Mouse (Mus musculus) C2C12 (cell line): ENCODE data around the gene H2-Aa.

Experiments
- CEBPB ChIP-seq: IDR thresholded peaks from one replicate; pipeline ENCODE4 v1.6.1; 2011; ENCODE audit warnings: low read depth, mild to moderate bottlenecking, control low read depth, moderate library complexity
- CTCF ChIP-seq: IDR thresholded peaks from one replicate; pipeline ENCODE4 v1.5.1; 2011; ENCODE audit not compliant: control insufficient read depth, insufficient read depth, insufficient read length
- FOSL1 ChIP-seq: IDR thresholded peaks from one replicate; pipeline ENCODE4 v1.8.0; 2011; ENCODE audit warnings: mild to moderate bottlenecking, low read length; ENCODE audit not compliant: poor library complexity, insufficient read depth, severe bottlenecking
- MAX ChIP-seq: IDR thresholded peaks from one replicate; pipeline ENCODE4 v1.6.1; 2011; ENCODE audit warnings: mild to moderate bottlenecking, control low read depth
- MYOD1 ChIP-seq: IDR thresholded peaks from one replicate; pipeline ENCODE4 v1.6.1; 2011; ENCODE audit warnings: low read depth; ENCODE audit not compliant: control insufficient read depth, insufficient read length
- MYOG ChIP-seq: IDR thresholded peaks from one replicate; pipeline ENCODE4 v1.6.1; 2011; ENCODE audit not compliant: control insufficient read depth, insufficient read length; ENCODE audit errors: extremely low read depth
- USF1 ChIP-seq: IDR thresholded peaks from one replicate; pipeline ENCODE4 v1.6.1; 2011; ENCODE audit warnings: low read depth, mild to moderate bottlenecking, control low read depth, moderate library complexity

GRCm38 (mm10) chr17:34247047-34247446, 40.6 kb downstream of the H2-Aa start:
- TF ChIP-seq CTCF = no peak
- no peak for TF ChIP-seq MYOD1
- no peak for TF ChIP-seq FOSL1
- no peak for TF ChIP-seq CEBPB
- TF ChIP-seq USF1 = no peak
- no peak for TF ChIP-seq MAX
- TF ChIP-seq MYOG = no peak
